Mouse (Mus musculus) lung, adult 2 months (tissue): ENCODE data around the gene Slc12a1.

ENCODE experiments used
- CTCF ChIP-seq: fragments of 200-500 bp; IDR thresholded peaks from 2 replicates; pipeline ENCODE4 v1.5.1; 2011; ENCODE audit warnings: mild to moderate bottlenecking, low read length, control low read depth; ENCODE audit not compliant: insufficient read depth
- POLR2A ChIP-seq: fragments of 200-500 bp; IDR thresholded peaks from 2 replicates; pipeline ENCODE4 v1.6.1; 2011; ENCODE audit warnings: low read depth, mild to moderate bottlenecking, control low read depth, low read length, borderline replicate concordance; ENCODE audit errors: extremely low read depth

GRCm38 (mm10) chr2:125123477-125123852, 28.8 kb upstream of the Slc12a1 start, which contains the start of gene Myef2:
- TF ChIP-seq CTCF, result no peak
- no peak for TF ChIP-seq POLR2A
